Mouse (Mus musculus) lung, postnatal 14 days (tissue): Measurements from ENCODE around the gene Gm11596.
"Not testable (repeated sequence)": the region's sequence is repeated elsewhere in the genome, so short reads cannot be mapped to it uniquely, and the experiment has no call there.

Source experiments
- DNase-seq: peaks from one replicate; pipeline ENCODE4 v3.0.0; 2021

Gene Gm11596

DNA sequence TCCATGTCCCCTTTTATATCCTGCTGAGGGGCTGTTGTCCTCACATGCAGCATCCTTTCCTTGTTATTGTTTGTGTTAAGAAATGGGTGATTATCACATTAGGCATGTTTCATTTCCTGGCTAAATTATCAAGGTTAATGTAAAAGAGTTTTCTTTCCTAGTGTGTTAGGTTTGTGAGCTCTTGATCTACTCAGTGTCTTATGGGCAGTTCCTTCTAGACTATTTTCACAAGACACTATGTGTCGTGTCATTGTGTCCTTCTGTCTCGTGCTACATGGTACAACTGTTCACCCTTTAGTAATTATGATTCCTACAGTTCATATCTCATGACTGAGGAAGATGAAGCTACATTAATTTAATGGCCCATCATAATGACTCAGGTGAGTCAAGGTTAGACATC lies at the start of gene Gm11596:
Gm11596 (minus strand) TSS at position 101 of the 400 bp plus-strand sequence.
- no peak for DNase-seq

- DNase-seq: no peak
Measured at GRCm38 (mm10) chr11:99842185-99842584, 48.9 kb upstream of the Gm11596 start.

GRCm38 (mm10) chr11:99837966-99838365 lies 44.7 kb upstream of the Gm11596 start, which contains the start of gene 2300003K06Rik:
2300003K06Rik (minus strand) TSS chr11:99838066.
- DNase-seq: no peak

DNA sequence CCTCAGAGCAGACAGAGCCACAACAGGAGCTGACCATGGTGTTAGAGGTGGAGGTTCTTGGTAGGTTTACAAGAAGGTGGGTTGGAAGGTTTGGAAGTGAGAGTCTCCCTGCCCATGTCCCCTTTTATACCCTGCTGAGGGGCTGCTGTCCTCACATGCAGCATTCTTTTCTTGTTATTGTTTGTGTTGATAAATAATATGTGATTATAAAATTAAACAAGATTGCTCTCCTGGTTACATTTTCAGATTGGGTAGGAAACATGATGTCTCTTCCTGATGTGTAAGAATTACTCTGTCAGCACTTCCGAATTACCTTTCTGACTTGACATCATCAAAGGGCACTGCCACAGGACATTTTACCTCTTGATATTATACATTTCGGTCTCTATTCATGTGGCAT lies 22.3 kb upstream of the Gm11596 start, which contains the start of gene Gm11564:
Gm11564 (minus strand) TSS at position 101 of the 400 bp plus-strand sequence.
- not testable (repeated sequence) for DNase-seq

DNA sequence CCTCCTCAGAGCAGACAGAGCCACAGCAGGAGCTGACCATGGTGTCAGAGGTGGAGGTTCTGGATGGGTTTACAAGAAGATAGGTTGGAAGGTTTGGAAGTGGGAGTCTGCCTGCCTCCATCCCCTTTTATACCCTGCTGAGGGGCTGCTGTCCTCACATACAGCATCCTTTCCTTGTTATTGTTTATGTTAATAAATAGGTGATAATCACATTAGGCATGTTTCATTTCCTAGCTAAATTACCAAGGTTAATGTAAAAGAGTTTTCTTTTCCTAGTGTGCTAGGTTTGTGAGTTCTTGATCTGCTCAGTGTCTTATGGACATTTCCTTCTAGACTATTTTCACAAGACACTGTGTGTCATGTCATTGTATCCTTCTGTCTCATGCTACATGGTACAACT lies 16.5 kb upstream of the Gm11596 start, which contains the start of gene Krtap4-13:
Krtap4-13 (minus strand) TSS at position 101 of the 400 bp plus-strand sequence.
- DNase-seq: not testable (repeated sequence)

DNA sequence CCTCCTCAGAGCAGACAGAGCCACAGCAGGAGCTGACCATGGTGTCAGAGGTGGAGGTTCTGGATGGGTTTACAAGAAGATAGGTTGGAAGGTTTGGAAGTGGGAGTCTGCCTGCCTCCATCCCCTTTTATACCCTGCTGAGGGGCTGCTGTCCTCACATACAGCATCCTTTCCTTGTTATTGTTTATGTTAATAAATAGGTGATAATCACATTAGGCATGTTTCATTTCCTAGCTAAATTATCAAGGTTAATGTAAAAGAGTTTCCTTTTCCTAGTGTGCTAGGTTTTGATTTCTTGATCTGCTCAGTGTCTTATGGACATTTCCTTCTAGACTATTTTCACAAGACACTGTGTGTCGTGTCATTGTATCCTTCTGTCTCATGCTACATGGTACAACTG lies 11.1 kb upstream of the Gm11596 start, which contains the start of gene Gm11554:
Gm11554 (minus strand) TSS at position 101 of the 400 bp plus-strand sequence.
- not testable (repeated sequence) for DNase-seq

DNA sequence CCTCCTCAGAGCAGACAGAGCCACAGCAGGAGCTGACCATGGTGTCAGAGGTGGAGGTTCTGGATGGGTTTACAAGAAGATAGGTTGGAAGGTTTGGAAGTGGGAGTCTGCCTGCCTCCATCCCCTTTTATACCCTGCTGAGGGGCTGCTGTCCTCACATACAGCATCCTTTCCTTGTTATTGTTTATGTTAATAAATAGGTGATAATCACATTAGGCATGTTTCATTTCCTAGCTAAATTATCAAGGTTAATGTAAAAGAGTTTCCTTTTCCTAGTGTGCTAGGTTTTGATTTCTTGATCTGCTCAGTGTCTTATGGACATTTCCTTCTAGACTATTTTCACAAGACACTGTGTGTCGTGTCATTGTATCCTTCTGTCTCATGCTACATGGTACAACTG lies 5.6 kb upstream of the Gm11596 start, which contains the start of gene Gm11569:
Gm11569 (minus strand) TSS at position 101 of the 400 bp plus-strand sequence.
- DNase-seq: not testable (repeated sequence)

- not testable (repeated sequence) for DNase-seq
Measured at GRCm38 (mm10) chr11:99784900-99785299, 8.4 kb downstream of the Gm11596 start, which contains the start of gene Krtap4-9. Krtap4-9 (plus strand) TSS chr11:99785200.

- DNase-seq: no peak
Measured at GRCm38 (mm10) chr11:99780604-99781003, 12.7 kb downstream of the Gm11596 start, which contains the start of gene Krtap4-8. Krtap4-8 (minus strand) TSS chr11:99780704.

DNA sequence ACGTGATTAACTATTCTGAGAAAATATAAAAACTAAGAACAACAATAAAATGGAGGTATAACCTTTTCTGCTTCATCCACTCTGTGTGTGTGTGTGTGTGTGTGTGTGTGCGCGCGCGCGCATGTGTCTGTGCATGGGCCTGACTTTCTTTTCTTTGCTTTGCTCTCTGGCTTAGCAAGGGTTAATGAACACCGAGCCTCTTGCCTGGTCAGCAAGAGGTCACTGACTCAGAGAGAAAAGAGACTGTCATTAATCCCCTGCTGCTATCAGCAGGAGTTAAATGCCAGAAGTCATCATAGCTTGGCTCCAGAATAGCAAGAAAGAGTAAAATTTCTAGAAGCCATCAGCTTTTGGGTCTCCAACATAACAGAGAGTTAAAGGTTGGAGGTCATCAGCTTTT lies 14.9 kb downstream of the Gm11596 start:
- DNase-seq: no peak

DNA sequence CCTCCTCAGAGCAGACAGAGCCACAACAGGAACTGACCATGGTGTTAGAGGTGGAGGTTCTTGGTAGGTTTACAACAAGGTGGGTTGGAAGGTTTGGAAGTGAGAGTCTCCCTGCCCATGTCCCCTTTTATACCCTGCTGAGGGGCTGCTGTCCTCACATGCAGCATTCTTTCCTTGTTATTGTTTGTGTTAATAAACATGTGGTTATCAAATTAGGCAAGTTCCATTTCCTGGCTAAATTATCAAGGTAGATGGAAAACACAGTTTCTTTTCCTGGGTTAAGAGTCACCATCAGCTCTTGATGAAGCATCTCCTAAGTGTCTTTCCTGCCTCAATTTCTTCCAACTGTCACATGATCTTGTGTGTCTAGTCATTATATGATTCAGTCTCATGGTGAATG lies 20.5 kb downstream of the Gm11596 start, which contains the start of gene Gm11595:
Gm11595 (minus strand) TSS at position 101 of the 400 bp plus-strand sequence.
- not testable (repeated sequence) for DNase-seq

- no peak for DNase-seq
Measured at GRCm38 (mm10) chr11:99768410-99768809, 24.9 kb downstream of the Gm11596 start.

DNA sequence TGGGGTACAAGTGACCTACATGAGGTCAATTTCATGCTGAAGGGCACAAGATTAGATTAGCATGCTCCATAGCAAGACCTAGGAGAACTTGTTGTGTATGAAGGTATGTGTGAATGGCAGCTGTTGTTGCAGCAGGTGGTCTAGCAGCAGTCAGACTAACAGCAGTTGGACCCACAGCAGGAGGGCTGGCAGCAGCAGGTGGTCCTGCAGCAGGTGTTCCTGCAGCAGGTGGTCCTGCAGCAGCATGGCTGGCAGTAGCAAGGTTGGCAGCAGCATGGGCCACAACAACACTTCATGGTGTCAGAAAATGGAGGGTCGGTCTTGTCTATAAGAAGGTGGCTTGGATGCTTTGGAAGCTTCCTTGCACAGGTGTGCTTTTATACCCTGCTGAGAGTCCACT lies 34.4 kb downstream of the Gm11596 start:
- DNase-seq: no peak

- DNase-seq: peak; percentile 7
Measured at GRCm38 (mm10) chr11:99743985-99744384, 49.3 kb downstream of the Gm11596 start.
